Mouse (Mus musculus): ENCODE measurements at regions not wholly inside any gene's neighbourhood (a gene's known extent, or its start where the extent isn't known, plus 50 kb on each side); places are given as distances from the start of the nearest gene placed in this dataset.

DNA sequence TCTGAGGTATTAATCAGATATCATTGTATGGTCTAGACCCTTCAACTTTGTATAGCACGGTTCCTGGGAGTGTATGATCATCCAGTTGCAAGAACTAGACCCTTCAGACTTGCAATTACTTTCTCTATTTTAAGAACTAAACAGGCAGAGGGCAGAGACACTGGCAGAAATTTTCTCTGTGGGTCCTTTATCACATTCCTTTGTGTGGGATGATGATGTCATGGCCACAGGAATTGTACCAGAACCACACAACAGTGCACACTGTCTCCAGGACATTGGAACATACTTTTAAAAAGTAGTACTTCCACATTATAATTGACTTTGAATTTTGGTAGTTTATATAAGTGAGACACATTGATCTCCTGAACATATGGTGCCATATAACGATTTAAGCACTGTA lies 674.2 kb downstream of the Rfpl4b start:
- no peak for DNase-seq (ENCODE audit: low spot score)

DNA sequence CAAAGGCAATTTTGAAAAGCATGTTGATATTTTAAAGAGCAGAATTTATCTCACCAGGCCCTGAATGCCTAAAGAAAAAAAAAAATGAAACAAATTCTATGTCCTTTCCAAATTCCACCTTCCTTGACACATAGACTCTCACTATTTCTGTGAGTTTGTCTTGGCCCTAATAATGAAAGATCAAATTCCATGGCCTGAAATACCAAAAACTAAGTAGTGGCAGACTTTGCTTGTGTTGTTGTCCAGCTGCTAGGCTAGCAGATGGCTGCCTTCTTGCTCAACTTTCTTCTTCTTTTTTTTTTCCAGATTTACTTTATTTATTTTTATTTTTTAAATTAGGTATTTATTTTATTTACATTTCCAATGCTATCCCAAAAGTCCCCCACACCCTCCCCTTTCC lies 682.4 kb downstream of the Rfpl4b start:
- DNase-seq (ENCODE audit: low spot score) = no peak

DNA sequence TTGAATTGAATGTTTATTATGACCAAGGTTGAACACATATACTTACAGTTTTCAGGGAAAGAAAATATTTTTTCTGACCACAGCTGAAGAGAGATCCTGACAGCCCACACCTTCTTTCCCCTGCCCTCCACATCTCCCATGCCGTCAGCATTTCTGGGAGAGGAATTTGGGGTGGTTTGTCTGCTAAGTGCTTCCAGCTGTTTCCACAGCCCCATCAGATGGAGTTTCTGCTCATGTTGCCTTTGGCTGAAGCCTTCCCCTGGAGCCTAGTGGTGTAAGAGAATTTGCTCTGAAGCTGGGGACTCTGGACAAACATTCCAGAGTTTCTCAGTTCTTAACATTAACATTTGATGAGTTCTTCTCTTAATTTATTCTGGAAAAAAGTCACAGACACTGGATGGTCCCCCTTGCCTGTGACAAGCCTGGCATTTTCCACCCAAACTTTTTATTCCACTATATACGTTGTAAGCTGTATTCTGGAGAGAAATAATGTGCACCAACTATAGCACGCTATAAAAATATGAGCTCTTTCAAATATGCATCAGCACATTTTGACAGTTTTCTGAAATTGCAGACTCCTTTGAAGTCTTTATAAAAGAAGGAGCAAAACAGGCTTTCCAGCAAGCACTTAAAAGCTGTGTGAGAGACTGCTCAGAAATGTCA lies 699.5 kb downstream of the Rfpl4b start:
- no peak for DNase-seq (ENCODE audit: low spot score)

GRCm38 (mm10) chr10:38118601-38119000 lies 703.0 kb downstream of the Rfpl4b start:
- no peak for DNase-seq (ENCODE audit: low spot score)

GRCm38 (mm10) chr10:38116516-38116915 lies 705.1 kb downstream of the Rfpl4b start:
- DNase-seq (ENCODE audit: low spot score) = no peak

DNA sequence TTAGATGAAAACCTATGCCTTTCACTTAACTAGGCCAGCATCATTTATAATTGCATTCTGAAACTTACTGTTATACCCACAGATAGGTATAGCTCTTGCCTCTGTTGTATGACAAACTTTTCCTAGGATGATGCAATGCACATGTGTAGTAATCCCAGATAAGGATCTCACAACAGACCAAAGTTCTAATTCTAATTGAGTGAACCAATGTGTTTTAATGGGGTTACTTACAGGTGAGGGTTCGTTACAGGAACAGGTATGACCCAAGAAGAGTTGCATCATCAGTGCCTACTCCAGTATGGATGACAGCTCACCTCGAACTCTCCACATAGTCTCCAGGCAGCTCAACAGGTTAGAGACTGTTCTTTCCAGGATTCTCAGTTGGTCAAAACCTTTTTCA lies 707.4 kb downstream of the Rfpl4b start:
- DNase-seq (ENCODE audit: low spot score) = no peak

DNA sequence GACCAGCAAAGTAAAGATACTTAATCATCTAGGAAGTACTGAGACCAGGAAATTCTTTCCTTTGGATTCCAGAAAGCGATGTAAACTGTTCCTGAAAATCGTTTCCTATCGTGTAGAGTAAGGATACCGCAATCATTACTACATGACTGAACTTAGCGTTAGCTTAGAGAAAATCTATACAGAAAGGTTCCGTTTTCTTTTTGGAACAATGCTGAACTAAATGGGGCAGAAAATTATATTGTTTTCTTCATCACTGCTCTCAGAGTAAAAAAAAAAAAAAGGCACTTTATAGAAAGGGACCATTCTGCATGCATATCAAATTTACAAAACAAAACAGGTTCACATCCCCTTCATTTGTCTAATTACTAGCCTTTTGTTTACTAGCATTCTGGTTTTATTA lies 713.0 kb downstream of the Rfpl4b start:
- DNase-seq (ENCODE audit: low spot score) = no peak

DNA sequence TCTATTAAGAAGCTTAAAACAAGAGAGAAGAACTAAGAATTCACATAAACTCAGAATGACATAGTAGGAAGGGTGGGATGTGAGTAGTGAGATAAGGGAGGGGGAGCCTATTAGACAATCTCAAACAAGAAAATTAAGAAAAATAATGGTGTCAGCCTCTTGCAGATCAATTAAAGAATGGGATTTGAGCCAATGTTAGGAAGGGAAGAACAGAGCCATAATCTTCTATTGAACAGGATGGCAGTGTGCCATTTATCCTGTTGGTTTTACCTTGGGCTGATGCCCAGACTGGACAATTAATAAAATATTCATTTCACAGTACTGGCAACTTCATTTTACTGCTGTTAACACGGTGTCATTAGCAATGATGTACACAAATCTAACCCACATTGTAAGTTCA lies 718.0 kb downstream of the Rfpl4b start:
- no peak for DNase-seq (ENCODE audit: low spot score)

DNA sequence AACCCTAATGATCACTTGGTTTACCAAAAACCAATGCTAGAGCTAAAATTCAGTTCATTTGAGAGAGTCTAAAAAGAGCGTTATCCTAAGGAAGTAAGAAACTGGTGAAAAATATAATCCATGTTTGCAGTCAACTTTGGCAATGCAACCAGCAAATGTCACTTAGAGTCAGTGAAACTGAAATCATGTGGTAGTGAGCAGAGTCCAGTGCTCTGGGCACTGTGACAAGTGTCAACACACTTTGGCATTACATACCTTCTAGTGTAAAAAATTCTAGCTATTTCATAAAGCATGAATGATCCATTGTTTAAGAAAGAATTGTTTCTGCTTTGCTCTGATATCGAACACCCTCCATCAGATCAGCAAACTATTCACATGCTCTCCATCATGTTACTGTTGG lies 743.1 kb downstream of the Rfpl4b start:
- no peak for DNase-seq (ENCODE audit: low spot score)

GRCm38 (mm10) chr10:38072394-38072793 lies 749.2 kb downstream of the Rfpl4b start:
- DNase-seq (ENCODE audit: low spot score) = no peak

DNA sequence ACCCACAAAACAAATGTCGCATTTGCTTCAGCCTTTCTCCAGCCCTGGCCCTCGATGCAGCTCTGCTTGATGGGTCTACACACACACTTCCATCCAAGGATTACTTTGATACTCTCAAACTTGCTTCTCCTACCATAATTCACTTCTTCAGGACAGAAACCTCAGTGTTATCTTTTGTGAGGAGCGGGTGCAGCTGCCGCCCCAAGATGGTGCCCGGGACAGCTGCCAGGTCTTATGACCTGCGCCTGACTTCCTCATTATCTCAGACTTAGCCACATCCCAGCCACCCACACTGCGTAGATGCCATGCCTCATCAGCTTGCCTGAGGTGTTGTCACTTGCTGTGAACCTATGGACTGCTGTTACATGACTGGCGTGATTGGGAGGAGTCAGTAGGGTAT lies 762.5 kb downstream of the Rfpl4b start:
- DNase-seq (ENCODE audit: low spot score) = no peak

- no peak for DNase-seq (ENCODE audit: low spot score)
These were observed 811.1 kb downstream of the Rfpl4b start for GRCm38 (mm10) chr10:38010452-38010851.

DNA sequence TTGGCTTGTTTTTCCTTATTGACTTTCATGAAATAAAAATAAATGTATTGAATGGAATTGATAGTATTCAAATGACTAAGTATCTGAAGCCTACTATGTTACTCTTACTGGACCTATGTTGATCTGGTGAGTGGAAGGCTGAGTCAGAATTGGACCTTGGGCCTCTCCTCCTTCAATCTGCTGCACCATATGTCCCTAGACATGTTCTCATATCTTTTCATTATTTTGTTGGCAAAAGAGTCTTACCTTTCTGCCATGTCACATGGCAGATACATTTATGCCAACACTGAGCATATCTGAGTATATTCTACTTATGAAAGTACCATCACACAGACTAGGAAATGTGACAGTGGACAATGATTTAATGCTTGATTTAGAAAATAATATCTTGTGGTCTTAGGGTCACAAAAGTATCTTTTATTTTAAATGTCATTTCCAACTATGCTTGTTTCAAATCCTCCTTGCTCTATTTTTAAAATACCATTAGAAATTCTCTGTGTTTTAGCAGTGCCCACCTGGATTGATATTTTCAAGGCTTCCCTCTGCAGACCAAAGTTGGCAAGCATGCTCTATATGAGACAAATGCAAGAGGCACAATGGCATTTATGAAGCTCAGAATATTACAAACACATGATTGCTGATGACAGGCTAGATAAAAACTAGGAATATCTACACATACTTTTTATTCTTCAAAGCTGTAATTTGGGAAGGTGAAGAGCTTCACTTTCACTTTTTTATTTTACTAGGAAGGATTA lies 825.7 kb downstream of the Rfpl4b start:
- no peak for DNase-seq (ENCODE audit: low spot score)

DNA sequence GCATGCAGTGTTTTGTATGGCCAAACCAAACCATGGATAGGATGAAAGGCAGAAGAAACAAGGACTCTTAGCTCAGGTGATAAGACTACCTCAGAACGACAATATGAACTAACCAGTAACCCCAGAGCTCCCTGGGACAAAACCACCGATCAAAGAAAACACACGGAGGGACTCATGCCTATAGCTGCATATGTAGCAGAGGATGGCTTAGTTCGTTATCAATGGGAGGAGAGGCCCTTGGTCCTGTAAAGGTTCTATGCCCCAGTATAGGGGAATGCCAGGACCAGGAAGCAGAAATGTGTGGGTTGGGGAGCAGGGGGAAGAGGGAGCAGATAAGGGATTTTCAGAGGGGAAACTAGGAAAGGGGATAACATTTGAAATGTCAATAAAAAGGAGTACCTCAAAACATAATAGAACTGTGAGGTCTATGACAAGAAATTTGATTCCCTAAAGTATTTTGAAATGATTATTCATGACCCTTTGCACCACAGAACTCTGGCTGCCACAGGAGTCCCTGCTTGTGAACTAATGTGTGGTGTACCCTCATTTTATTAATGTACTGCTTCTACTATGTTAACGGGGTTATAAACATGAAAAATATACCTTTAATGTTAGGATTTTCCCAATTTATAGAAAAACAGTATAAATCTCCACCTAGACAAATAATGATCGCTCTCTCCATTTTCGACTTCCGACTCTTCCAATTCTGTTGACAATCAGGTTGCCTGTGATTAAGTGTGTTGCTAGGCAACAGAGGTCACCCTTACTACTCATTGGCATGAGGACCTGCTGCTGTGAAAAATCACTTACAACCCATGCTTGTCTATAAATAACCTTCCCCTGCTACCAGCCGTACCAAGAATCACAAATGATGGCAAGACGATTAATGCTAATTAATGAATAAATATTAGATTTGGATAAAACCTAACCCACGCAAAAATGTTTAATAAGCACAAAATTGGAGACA lies 833.0 kb downstream of the Rfpl4b start:
- DNase-seq (ENCODE audit: low spot score) = no peak

- DNase-seq (ENCODE audit: low spot score) = no peak
These were observed 840.3 kb upstream of the Marcks start for GRCm38 (mm10) chr10:37978899-37979539.

- no peak for DNase-seq (ENCODE audit: low spot score)
These were observed 821.3 kb upstream of the Marcks start for GRCm38 (mm10) chr10:37960051-37960450.

DNA sequence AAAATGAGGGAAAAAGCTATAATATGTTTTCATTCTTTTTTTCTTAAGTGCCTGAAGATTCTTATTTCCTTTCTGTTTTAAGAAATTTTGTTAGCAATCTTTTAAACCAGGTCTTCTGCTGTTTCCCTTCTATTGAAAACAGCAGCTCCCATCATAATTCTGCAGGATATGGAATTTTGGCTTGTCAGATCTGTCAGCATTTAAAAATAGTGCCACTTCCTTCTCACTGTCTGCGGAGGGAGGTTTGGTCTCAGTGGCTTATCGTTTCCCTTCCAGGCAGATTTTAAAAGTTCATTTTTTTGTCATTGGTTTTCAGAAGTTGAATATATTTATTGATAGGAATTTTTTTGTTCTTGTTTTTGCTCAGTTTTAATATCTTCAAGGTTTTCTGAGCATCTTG lies 776.1 kb upstream of the Marcks start:
- DNase-seq (ENCODE audit: low spot score) = no peak

- no peak for DNase-seq (ENCODE audit: low spot score)
These were observed 772.9 kb upstream of the Marcks start for GRCm38 (mm10) chr10:37911669-37912068.

GRCm38 (mm10) chr10:37908276-37908675 lies 769.6 kb upstream of the Marcks start:
- no peak for DNase-seq (ENCODE audit: low spot score)

- DNase-seq (ENCODE audit: low spot score) = no peak
These were observed 769.0 kb upstream of the Marcks start for GRCm38 (mm10) chr10:37907731-37908130.

DNA sequence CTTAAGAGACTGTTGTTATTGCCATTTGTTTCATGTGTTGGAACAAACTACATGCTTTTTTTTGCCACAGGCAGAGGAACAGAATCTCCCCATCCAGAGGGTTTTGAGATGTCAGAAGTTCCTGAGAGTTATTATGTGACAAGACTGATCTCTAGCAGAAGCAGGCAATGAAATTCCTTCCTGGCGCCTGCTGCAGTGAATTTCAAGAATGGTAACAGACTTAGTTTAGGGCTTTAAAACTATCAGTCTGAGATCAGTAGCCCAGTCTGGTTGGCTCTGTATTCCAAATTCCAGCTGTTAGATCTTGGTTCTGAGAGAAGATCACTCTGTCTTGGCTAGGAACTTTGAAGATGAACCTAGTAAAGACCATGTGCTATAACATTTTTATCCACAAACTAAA lies 749.2 kb upstream of the Marcks start:
- DNase-seq (ENCODE audit: low spot score) = no peak

DNA sequence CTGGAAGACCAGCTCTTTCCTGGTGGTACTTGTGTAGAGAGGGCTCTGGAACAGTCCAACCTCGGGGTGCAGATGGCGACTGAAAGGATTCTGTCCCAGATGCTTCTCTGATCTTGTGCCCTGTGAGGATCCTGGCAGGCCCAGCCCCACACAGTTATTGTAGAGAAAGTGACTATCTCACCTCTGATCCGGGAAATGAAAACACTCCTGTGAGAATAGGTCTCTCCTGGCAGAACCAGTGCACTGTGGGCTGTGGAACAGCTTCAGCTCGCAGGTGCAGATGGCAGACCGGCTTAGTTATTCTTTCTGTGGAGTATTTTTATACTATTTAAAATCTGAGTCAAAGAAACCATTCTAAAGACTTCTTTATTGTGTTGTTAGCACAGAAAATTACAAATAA lies 742.1 kb upstream of the Marcks start:
- DNase-seq (ENCODE audit: low spot score) = no peak
